Mouse (Mus musculus) cerebellum, postnatal 4 days (tissue): Measurements from ENCODE around the gene Zcchc17.

Experiments
- DNase-seq, 2 experiments: peaks; one replicate each; pipeline ENCODE4 v3.0.0; 2022; ENCODE audit warnings: low spot score in 2 of 2, mixed read lengths in 1 of 2

The Zcchc17 gene

DNA sequence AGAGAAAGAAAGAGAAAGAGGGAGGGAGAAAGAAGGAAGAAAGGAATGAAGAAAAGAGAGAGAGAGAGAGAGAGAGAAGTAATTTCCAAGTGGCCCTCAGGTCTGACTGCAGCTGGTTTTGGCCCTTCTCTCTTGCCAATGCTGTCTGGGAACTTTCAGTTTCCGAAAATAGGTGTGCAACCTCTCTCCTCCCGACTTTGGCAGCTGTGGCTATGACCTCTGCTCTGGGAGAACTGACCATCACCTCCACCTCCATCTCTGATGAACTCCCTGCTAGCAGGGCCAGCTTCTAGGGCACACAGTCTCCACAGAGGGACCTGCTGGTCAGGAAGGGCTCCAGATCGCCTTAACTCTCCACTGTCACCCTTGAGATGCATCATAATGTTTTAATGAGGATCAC lies 73.2 kb downstream of the Zcchc17 start:
- DNase-seq, result no peak

DNA sequence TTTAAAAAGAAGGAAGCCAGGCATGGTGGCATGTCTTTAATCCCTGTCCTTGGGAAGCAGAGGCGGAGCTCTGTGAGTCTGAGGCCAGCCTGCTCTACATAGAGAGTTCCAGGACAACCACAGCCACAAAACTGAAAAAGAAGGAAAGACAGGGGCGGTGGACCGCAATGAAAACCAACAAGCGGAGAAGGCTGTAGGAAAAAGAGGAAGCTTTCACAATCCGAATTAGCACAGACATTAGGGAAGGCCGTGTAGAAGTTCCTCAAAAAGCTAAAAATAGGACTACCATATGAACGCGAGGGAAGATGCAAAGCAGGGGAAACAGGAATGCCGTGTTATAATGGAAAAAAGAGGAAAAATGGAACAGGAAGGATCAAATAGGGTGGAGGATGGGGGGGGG lies 75.9 kb downstream of the Zcchc17 start:
- DNase-seq, result no peak

DNA sequence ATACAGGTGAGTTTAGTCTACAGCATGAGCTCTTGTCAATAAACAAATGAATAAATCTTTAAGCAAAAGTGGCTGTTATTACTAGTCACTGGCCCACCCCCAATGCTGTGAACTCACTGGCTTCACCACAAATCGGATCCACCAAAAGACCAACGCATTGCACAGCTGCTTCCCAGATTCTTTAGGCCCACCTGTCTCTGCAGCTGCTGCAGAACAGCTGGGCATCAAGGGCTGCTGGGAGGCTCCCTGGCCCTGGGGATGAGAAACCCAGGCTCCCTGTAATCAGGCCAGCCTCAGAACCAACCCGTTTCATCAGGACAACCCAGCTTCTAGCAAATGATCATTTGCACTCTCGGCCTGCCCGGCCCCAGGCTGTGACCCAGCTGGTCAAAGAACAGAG lies 76.9 kb downstream of the Zcchc17 start:
- DNase-seq, result no peak

DNA sequence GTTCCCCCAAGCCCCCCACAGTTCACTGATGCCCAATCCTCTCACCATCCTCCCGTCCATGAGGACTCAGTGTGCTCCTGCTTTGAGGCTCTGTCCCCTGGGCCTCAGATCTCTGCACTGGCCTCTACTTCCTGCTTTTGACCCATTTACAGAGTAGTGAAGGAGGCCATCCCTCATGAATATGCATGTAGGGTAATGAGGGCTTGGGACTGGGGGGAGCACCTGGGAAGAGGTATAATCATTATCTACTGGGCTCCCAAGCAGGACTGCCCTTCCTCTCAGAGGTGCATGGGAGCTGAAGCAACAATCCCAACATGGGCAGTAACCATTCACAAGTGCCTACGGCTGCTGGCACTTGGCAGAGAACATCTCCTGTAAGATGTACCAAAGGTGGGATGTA lies 80.6 kb downstream of the Zcchc17 start, which contains the start of gene Serinc2:
Gene Serinc2, minus strand, starts transcription at position 101 of the 400 bp plus-strand sequence.
- no peak for DNase-seq

DNA sequence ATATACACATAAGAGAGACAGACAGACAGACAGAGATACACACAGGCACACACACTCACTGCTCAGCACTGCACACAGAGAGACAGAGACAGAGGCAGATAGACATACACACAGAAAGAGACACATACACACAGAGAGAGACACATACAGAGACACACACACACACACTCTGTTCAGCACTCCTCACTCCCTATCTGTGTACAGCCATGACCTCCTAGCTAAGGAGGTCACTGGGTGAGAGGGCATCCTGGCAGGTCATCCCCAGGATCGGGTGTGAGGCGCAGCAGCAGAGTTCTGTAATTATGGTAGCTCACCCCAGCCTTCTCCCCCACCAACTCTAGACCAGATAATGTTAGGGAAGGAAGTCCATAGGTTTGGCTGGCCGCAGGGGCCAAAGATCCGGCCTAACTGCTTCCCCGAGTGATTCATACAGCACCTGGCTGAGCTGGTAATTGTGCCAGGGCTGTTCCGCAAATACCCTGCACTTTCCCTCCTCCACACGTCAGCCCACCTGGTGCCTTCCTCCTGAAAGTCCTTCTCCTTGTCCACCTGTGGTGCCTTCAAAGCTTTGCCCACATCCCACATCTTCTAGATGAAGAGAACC lies 83.1 kb downstream of the Zcchc17 start:
- DNase-seq, result no peak

DNA sequence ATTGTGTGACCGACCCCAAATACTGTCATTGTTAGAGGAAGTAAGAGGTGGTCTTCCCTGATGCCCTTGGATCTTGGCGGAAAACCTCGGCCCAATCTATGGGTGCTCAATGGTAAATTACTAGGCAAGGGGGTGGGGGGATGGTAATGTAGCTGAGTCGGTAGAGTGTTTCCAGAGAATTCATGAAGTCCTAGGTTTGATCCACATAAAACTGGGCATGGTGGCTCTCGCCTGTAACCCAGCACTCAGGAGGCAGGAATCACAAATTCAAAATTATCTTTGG lies 84.0 kb downstream of the Zcchc17 start:
- DNase-seq, result no peak

DNA sequence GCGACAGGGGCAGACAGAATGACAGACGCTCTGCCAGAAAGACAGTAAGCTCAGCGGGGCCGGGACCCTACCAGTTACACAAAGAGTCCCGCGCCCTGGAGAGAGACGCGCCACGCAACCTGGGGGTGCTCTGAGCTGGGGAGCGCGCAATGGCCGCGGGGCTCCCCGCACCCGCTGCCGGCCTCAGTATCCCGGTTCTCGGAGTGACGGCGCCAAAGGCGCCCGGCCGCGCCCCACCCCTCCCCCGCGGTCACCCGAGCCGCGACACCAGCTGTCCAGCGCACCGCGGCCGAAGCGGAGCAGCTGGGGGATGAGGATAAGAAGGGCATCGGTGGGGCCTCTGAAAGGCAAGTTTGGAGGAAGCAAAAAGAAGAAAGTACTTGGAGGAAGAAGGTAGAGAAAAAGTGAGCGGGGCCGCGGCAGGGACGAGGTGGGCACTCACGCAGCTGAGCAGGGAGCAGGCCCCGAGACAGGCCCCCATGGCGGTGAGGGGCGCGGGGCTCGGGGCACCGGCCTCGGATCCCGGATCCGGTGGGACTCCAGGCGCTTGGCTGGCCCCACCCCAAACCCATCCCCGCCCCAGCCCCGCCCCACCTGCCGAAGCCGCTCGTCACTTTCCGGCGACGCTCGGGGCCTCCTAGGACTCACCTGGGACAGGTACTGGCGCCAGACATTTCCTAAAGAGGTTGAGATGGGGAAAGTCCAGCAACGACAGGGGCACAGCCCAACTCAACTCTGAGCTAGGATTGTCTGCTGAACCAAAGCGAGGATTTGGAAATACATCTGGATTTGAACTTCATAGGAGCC lies 84.5 kb downstream of the Zcchc17 start:
- peak in 1 of 2 experiments; percentile 40 for DNase-seq

DNA sequence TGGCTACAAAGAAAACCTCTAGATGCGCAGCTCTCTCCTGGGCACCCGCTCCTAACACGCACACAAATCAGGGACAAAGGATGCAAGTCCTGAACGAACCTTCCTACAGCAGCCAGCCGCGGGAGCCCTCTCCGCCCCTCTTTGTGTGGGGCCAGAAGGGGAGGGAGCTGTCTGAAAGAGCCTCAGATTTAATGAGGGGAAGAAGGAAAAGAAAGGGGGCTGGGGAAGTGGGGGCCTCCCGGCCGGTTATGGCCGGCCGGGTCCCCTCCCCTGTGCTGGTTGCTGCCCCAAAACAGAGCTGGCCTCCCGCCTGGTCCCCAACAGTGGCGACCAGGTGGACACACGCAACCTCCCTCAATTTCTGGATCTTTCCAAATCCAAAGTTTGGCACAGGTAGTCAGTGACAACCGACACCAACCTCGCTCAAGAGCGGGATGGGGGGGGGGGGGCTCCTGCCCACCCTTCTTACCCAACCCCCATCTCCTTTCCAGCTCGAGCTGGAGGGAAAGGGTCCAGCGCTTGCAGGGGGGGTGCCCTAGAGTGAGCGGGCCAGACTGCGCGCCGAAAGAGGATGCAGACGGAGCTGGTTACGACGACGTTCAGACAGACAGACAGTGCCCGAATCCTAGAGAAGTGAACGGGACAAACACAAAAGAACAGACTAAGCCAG lies 85.3 kb downstream of the Zcchc17 start:
- peak in 1 of 2 experiments; percentile 58 for DNase-seq

DNA sequence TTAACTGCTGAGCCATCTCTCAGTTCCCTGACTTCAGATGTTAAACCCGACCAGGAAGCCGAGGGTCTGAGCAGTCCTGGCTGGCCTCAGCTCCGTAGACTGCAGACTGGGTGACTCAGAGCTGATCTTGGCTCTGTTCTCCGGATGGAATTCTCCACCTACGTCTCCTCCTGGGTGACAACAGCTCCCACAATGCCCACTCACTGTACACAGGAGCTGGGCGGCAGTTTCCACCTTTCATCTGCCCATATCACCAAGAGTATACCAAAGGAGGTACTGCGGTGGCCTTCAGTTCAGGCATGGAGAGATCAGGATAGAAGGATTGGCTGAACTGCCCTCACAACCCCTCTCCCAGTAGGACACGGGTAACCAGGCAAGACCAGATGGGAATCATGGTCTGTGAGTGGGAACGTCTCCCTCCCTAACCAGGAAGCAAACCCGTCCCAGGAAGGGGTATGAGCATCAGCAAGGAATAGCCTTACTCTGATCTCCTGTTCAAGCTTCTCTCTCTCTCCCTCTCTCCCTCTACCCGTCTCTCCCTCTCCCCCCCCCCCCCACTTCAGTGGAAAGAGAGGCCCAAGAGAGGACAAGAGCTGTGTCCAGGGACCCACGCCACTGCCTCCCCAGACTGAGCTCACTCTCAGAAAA lies 85.9 kb downstream of the Zcchc17 start:
- peak in 1 of 2 experiments; percentile 28 for DNase-seq

DNA sequence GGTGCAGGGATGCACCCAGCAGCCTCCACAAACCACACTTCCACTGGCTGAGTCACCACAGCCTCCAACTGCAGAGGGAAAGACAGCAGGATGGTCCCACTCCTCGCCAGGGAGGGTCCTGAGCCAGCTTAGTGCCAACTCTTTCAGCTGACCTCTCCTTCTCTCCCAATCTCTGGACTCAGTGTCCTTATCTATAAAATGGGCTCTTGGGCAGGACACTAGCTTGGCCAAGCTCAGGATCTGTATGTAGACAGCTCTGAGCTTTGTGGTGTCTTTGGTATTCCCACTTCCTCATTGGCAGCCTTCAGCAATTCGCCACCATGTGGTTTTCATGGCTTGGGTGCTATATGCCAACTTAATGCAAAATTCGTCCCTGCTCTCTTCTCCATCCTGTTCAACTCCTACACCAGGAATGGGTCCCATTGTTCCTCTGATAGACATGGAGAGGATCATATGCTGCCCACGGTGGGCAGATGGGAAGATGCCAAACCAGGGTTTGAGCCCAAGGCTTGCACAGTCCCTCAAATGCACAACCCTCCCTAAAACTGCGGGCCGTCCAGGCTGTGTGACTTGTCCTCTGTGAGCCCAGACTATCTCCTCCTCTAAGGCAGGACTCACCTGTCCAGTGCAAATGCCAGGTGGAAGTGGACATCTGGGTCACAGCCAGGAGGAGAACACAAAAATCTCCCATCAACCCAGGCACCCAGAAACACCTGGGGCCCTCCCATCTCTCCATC lies 89.0 kb downstream of the Zcchc17 start:
- DNase-seq, result no peak

DNA sequence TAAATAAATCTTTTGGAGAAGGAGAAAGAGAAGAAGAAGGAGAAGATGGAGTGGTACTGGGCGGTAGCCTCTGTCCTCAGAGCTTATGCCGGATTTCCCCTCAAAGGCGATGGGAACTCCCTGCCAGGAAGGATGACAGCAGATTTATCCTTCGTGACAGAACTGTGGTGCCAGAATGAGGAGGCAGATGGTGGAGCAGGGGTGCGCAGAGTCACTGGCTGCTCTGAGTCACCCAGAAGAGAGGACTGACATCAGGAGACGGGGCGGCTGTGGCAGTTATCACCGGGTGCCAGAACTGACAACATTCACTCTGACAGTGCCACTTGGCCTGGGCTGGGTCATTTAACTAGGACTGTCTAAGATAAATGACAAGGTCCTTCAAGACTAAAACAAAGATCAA lies 89.7 kb downstream of the Zcchc17 start:
- peak in 1 of 2 experiments; percentile 61 for DNase-seq

DNA sequence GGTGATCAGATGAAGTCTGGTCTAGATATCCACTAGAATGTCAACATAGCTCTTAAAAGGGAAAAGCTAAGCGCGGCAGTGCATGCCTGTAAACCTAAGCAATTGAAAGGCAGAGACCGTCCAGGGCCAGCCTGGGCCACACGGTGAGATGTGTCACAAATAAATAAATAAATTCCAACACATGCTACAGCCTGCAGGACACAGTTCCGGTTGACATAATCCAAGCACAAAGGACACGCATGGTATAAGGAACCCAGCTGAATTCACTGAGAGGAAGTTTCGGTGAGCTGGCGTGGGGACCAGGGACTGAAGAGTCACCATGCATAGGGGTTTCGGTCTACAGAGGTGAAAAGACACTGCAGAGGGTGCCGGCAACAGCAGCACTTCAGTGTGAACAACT lies 91.0 kb downstream of the Zcchc17 start:
- DNase-seq, result no peak

DNA sequence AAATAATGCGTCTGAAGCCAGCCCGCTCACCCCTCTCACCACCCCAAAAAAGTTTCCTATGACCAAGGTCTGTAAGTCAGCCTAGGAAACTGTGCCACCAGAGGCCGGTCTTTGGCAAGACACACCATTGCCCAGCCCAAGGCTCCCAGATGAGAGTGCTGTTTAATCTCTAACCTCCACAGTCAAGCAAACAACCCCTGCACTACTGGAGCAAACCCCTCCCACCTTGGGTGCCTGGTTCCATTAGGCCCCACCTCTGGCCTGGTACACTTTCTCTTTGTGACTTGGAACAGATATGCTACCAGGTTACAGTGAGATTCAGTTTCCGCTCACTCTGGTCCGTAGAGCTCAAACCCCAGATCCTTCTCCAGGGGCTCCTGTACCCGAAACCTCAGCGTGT lies 92.7 kb downstream of the Zcchc17 start:
- DNase-seq, result no peak

DNA sequence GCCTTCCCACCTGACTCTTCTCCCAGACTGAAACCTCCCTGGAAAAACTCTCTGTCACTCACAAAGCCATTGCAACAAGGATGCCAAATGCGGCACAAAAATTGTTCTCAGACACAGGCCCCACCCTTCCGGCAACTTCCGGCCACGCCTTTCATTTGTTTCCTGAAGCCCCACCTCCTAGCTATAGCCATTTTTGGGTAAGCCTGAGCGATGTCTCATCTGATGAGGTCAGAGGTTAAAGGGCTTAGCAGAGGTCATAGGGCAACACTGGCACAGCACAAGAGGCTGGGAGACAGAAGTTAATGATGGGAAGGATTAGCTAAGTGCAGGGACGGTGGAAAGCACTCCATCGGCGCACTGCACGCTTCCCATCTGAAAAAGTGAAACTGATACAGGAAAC lies 93.1 kb downstream of the Zcchc17 start:
- no peak for DNase-seq
